Mouse (Mus musculus) kidney, embryonic 14.5 days (tissue): ENCODE results near the gene Six3. TPM values are rescaled to one million over a fixed set of nuclear protein-coding genes. Genes with fewer than 3 reads are reported as not detected.
A peak's percentile ranks its signal among the peaks of the same experiment; 100 is the strongest.

Experiments
- ATAC-seq: fragments of 200-750 bp; cut with Nextera tagmentation; 2 replicates; pipeline ENCODE4 v1.8.0; 2017; ENCODE audit warnings: moderate number of reproducible peaks, mild to moderate bottlenecking, moderate TSS enrichment, moderate library complexity; ENCODE audit not compliant: low FRiP score, low TSS enrichment
- H3K27ac ChIP-seq: fragments of 300-500 bp; sonication (generic); 2 replicates; pipeline ENCODE4 v1.5.1; 2014; ENCODE audit warnings: low read depth, mild to moderate bottlenecking, low read length, moderate library complexity, mixed read lengths
- H3K27me3 ChIP-seq: fragments of 300-500 bp; sonication (generic); 2 replicates; pipeline ENCODE4 v1.6.1; 2014; ENCODE audit warnings: mild to moderate bottlenecking, low read length; ENCODE audit not compliant: control insufficient read depth, insufficient read depth
- H3K36me3 ChIP-seq: fragments of 300-500 bp; sonication (generic); 2 replicates; pipeline ENCODE4 v1.6.1; 2014; ENCODE audit warnings: low read length, mixed read lengths; ENCODE audit not compliant: control insufficient read depth, insufficient read depth
- H3K4me1 ChIP-seq: fragments of 300-500 bp; sonication (generic); 2 replicates; pipeline ENCODE4 v1.6.1; 2014; ENCODE audit warnings: low read length, mixed read lengths; ENCODE audit not compliant: control insufficient read depth, insufficient read depth
- H3K4me2 ChIP-seq: fragments of 300-500 bp; sonication (generic); replicated peaks from 2 replicates; pipeline ENCODE4 v1.6.1; 2014; ENCODE audit warnings: low read depth, mild to moderate bottlenecking, low read length
- H3K4me3 ChIP-seq: fragments of 300-500 bp; sonication (generic); 2 replicates; pipeline ENCODE4 v1.5.1; 2014; ENCODE audit warnings: mild to moderate bottlenecking, low read length
- H3K9ac ChIP-seq: fragments of 300-500 bp; sonication (generic); 2 replicates; pipeline ENCODE4 v1.6.1; 2014; ENCODE audit warnings: low read depth, mild to moderate bottlenecking, low read length, moderate library complexity
- H3K9me3 ChIP-seq: fragments of 300-500 bp; sonication (generic); 2 replicates; pipeline ENCODE4 v1.6.1; 2016; ENCODE audit warnings: low read length; ENCODE audit not compliant: control insufficient read depth
- WGBS: fragments of 180-500 bp; shearing (Covaris S2); extraction: QIAGEN DNeasy Blood & Tissue Kit; methylation state at CpG from one replicate; pipeline ENCODE4 v1.1.7; 2014; 5-methylcytosine and 5-hydroxymethylcytosine counted together
- polyA plus RNA-seq: library from polyadenylated mRNA; unstranded; fragments of >200 nt; fragmentation: Nextera tagmentation; extraction: Ambion mirVana; gene quantifications from 2 replicates; pipeline ENCODE4 v1.2.1, GENCODE M21; 2014

Gene Six3
- polyA plus RNA-seq, 1 experiment from 2014 or later, result not detected

DNA sequence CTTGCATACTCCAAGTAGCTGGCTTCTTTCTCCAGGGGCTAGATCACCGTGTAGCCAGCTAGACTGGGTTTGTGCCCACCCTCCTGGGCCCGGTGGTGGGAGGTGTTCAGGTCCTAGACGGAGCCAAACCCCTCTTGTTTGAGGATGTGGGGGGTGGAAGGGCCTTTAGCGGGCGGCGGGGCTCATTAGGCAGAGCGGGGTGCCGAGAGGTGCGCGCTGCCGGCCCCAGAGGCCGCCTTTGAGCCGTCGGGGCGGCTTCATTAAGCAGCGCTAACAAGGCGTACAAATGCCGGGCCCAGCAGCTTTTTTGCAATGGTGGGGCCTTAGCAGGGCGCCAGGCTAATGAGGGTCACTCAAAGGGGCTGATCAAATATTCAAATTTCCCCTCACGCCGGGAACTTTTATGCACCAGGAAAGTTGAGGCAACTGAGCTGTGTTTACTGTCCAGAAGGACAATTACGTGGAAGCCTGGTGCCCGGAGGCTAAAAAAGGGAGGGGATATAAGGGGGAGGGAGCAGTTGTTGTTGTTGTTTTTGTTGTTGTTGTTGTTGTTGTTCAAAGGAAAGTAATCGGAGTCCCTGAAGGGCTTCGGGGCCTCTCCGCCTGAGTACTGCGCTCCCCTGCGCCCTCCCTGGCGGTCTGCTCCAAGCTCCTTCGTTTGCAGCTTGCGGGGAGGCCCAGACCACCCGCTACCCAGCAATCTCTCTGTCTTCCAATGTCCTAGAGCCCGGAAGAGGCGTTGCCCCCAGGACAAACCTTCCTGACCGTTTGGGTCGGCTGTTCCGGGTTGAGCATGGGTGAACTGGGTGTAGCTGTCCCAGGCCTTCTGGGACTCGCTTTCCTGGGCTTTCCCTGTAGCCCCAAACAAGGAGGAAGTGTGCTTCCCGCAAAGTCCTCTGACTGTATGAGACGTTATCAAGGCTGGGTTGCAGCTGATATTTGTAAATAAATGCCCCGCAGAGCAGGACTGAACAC is 3.4 kb downstream of the Six3 start:
- Histone ChIP-seq H3K4me2 (no peak overlapping the region), H3K4me1 (peaks cover 9% of the 10 kb centered on the region), H3K36me3 (no peaks in the 10 kb centered on the region), H3K27ac (no peak overlapping the region), H3K4me3 (no peak overlapping the region), H3K27me3 (peaks cover 99% of the 10 kb centered on the region), H3K9ac (no peak overlapping the region), H3K9me3 (no peaks in the 10 kb centered on the region)
- ATAC-seq, result no peak
- WGBS, result under 1% methylated on average over 41 of the region's 41 CpGs

DNA sequence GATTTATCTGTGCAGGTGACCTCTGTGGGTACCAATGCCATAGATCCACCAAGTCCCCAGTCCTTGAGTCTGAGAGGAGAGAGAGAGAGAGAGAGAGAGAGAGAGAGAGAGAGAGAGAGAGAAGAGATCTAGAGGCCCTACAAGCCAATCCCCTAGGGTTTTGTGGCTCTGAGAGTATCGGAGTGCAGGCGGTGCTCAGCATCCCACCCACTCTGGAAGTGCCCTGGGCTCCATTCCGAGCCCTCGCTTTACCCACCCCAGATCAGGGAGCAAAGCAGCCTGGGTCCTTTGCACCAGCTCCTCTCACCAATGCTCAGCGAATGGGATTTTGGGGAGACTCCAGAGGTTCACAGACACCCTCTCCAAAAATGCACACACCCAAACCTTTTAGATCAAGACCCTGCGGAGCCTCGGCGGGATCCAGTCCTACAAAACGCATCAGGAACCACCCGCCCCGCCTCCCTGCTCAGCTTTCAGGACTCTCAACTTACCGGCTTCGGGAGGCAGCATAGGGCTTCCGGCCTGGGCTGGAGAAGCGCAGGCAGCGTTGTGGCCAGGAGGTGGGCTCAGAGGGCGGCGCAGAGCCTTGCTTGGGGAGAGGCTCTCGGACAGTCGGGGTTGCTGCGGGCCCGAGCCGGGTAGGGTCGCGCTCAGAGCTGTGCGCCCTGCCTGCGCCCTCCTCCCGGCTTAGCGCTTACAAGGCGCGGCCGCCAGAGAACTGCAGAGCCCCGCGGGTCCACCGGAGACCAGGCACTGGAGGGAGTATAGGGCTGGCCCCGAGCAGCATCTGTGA is 4.4 kb downstream of the Six3 start:
- no peaks in the 10 kb centered on the region for H3K36me3 ChIP-seq
- H3K27me3 ChIP-seq, result peaks cover 99% of the 10 kb centered on the region
- H3K4me2 ChIP-seq, result peak overlapping the region; percentile 41
- H3K9me3 ChIP-seq, result no peaks in the 10 kb centered on the region
- H3K27ac ChIP-seq, result no peak overlapping the region
- H3K4me3 ChIP-seq, result peak overlapping the region; percentile 17; the same call in 1 of the 2 replicates
- peak; percentile 66 for ATAC-seq
- H3K9ac ChIP-seq, result no peak overlapping the region
- peaks cover 9% of the 10 kb centered on the region for H3K4me1 ChIP-seq
- 0% methylated on average over 25 of the region's 36 CpGs for WGBS

DNA sequence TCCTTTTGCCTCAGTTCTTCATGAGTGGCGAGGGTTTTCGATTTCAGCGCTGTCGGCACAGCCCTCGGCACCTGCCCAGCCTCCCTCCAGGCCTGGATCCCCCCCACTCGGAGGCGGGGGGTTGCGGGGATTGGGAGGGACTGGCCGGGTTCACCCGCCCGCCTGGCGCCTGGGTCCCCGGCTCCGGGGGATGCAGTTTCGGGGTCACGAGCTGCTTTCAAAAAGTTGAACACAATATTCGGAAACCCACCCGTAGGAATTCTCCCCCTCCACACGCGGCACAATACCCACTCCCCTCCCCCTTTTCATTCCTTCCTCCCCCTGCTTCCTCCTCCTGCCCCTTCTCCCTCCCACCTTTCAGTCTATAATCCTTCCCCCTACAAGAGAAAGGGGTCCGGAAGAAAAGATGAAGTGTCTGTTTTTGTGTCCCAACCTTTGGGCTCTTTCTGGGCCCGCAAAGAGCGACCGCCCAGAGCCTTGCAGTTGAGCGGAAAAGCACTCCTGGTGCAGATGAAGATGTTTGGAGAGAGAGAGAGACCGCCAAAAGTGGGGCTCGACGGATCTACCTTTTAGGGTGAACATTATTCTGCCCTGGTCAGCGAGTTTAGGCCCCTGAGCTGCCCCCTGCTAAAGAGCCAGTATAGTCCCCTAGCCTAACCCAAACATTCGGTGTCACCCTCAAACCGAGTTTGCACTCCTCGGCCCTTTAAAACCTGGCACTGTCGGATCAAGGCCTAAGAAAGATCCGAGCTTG is 5.1 kb downstream of the Six3 start:
- H3K27me3 ChIP-seq, result peaks cover 99% of the 10 kb centered on the region
- peaks cover 9% of the 10 kb centered on the region for H3K4me1 ChIP-seq
- H3K4me2 ChIP-seq, result peak overlapping the region; percentile 41
- no peaks in the 10 kb centered on the region for H3K36me3 ChIP-seq
- H3K9ac ChIP-seq, result no peak overlapping the region
- no peaks in the 10 kb centered on the region for H3K9me3 ChIP-seq
- no peak for ATAC-seq
- WGBS, result under 1% methylated on average over 34 of the region's 34 CpGs
- no peak overlapping the region for H3K27ac ChIP-seq
- peak overlapping the region; percentile 17 for H3K4me3 ChIP-seq

DNA sequence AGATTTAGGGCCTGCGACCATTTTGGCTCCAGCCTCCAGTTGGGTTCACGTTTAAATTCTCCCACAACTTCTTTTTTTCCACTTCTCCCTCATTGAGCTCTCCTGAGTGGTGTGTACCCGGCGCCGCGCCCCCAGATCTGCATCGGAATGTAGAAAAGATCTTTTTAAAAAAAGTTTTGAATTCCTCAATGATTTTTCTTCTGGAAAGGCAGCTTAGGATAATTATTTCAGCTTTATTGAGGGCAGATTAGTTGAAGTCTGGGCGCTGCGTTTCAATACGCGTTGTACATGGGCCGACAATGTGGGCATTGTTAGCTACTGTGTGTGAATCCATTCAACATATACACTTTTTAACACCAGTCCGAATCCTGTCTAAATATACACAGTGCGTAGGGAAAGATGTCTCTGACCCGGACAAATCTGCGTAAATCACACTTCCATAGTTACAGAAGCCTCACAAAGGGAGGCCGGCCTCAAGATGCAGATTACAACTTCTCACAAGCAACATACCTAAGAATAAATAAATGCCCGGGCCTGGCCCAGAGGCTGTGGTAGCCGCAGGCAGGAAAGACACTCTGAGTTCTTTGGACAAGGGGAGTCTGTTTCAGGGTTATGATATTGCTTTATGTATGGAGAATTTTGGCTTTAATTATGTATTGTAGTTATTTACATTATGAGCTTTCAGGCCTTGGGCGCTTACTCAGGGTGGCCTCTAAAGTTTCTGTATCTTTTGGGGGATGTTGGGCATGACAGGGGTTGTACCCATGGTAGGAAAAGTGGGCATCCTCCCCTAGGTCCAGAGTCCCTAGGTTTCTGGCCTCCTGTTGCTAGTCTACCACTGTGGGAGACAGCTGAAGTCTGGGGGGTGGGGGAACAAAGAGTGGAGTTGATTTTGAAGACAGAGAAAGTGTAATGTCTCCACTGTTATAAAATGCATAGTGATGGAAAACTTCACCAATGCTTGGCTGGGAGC is 6.0 kb downstream of the Six3 start:
- Histone ChIP-seq H3K9me3 (no peaks in the 10 kb centered on the region), H3K27ac (no peak overlapping the region), H3K27me3 (peaks cover 97% of the 10 kb centered on the region), H3K9ac (no peak overlapping the region), H3K36me3 (no peaks in the 10 kb centered on the region), H3K4me2 (no peak overlapping the region), H3K4me1 (peaks cover 9% of the 10 kb centered on the region), H3K4me3 (no peak overlapping the region)
- 2% methylated on average over 20 of the region's 20 CpGs for WGBS
- ATAC-seq, result no peak

DNA sequence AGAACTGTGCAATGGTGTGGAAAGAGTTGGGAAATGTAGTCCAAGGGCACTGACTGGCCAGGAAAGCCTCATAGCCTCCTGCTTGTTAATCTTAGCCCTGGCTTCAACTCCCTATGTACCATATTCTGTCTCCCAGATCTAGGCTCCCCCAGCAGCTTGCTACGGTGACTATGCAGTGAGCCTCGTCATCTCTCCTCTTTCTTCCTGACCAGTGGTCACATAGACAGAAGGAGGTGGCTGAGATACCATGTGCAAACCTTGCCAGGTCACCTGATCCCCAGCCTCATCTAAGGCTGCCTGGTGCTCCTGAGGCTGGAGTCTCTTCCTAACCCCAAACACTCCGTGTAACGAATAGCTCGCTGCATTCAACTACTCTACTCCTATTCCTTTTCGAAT is 6.7 kb downstream of the Six3 start:
- no peaks in the 10 kb centered on the region for H3K36me3 ChIP-seq
- no peak for ATAC-seq
- 2% methylated on average over 6 of the region's 6 CpGs for WGBS
- no peak overlapping the region for H3K4me2 ChIP-seq
- no peak overlapping the region for H3K27ac ChIP-seq
- no peak overlapping the region for H3K9ac ChIP-seq
- H3K4me1 ChIP-seq, result peaks cover 9% of the 10 kb centered on the region
- H3K4me3 ChIP-seq, result no peak overlapping the region
- no peaks in the 10 kb centered on the region for H3K9me3 ChIP-seq
- peaks cover 97% of the 10 kb centered on the region for H3K27me3 ChIP-seq

GRCm38 (mm10) chr17:85620680-85621504 is 7.5 kb downstream of the Six3 start:
- Histone ChIP-seq H3K4me1 (peaks cover 9% of the 10 kb centered on the region), H3K27me3 (peaks cover 97% of the 10 kb centered on the region), H3K4me3 (peak overlapping the region; percentile 22), H3K27ac (no peak overlapping the region), H3K9me3 (no peaks in the 10 kb centered on the region), H3K36me3 (no peaks in the 10 kb centered on the region), H3K4me2 (peak overlapping the region; percentile 35), H3K9ac (0 out of 2 replicates have a peak overlapping the region, but pooled peaks have one; percentile 4)
- ATAC-seq, result no peak
- WGBS, result under 1% methylated on average over 42 of the region's 54 CpGs

DNA sequence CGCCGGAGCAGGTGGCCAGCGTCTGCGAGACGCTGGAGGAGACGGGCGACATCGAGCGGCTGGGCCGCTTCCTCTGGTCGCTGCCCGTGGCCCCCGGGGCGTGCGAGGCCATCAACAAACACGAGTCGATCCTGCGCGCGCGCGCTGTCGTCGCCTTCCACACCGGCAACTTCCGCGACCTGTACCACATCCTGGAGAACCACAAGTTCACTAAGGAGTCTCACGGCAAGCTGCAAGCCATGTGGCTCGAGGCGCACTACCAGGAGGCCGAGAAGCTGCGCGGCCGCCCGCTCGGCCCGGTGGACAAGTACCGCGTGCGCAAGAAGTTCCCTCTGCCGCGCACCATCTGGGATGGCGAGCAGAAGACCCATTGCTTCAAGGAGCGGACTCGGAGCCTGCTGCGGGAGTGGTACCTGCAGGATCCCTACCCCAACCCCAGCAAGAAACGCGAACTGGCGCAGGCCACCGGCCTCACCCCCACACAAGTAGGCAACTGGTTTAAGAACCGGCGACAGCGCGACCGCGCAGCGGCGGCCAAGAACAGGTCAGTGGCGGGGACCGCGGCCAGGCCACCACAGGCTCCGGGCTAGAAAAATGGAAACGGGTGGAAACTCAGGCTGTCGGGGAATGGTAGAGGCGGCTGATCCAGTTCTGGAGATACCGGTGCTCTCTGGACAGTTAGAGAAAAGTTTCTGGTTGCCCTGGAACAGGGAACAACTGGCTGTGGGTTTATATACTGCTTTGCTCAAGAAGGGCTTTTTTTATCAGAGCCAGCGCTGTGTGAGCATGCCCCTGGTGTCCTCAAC is 8.3 kb downstream of the Six3 start:
- WGBS, result under 1% methylated on average over 67 of the region's 67 CpGs
- Histone ChIP-seq H3K27me3 (peaks cover 97% of the 10 kb centered on the region), H3K4me2 (peak overlapping the region; percentile 35), H3K9ac (0 out of 2 replicates have a peak overlapping the region, but pooled peaks have one; percentile 4), H3K36me3 (no peaks in the 10 kb centered on the region), H3K9me3 (no peaks in the 10 kb centered on the region), H3K27ac (no peak overlapping the region), H3K4me1 (peaks cover 9% of the 10 kb centered on the region), H3K4me3 (peak overlapping the region; percentile 22)
- ATAC-seq, result no peak
